Mouse (Mus musculus) spleen, postnatal 4 days (tissue): ENCODE results near the gene 1700020L24Rik.

Source experiments
- DNase-seq, 2 experiments: peaks; one replicate each; pipeline ENCODE4 v3.0.0; 2022; ENCODE audit warnings: low spot score in 2 of 2

1700020L24Rik gene

GRCm38 (mm10) chr11:83440081-83441064, 2.9 kb downstream of the 1700020L24Rik start:
- DNase-seq = peak; percentile 86 to 95

GRCm38 (mm10) chr11:83441235-83441634, 3.8 kb downstream of the 1700020L24Rik start:
- no peak for DNase-seq

GRCm38 (mm10) chr11:83442596-83443267, 5.3 kb downstream of the 1700020L24Rik start:
- DNase-seq = peak; percentile 56 to 79

- no peak for DNase-seq
Measured at GRCm38 (mm10) chr11:83443824-83444223, 6.3 kb downstream of the 1700020L24Rik start.

GRCm38 (mm10) chr11:83445001-83445400, 7.5 kb downstream of the 1700020L24Rik start:
- no peak for DNase-seq

- no peak for DNase-seq
Measured at GRCm38 (mm10) chr11:83447612-83448011, 10.1 kb downstream of the 1700020L24Rik start.

GRCm38 (mm10) chr11:83448021-83448926, 10.8 kb downstream of the 1700020L24Rik start:
- no peak for DNase-seq

- DNase-seq = no peak
Measured at GRCm38 (mm10) chr11:83448927-83449236, 11.4 kb downstream of the 1700020L24Rik start.

GRCm38 (mm10) chr11:83449298-83449697, 11.8 kb downstream of the 1700020L24Rik start:
- DNase-seq = no peak

- no peak for DNase-seq
Measured at GRCm38 (mm10) chr11:83450550-83450949, 13.1 kb downstream of the 1700020L24Rik start.

GRCm38 (mm10) chr11:83451281-83451680, 13.8 kb downstream of the 1700020L24Rik start:
- no peak for DNase-seq

- peak in 1 of 2 experiments; percentile 63 for DNase-seq
Measured at GRCm38 (mm10) chr11:83454548-83454947, 17.1 kb downstream of the 1700020L24Rik start.

GRCm38 (mm10) chr11:83455608-83456007, 18.1 kb downstream of the 1700020L24Rik start:
- no peak for DNase-seq

- no peak for DNase-seq
Measured at GRCm38 (mm10) chr11:83457257-83457656, 19.8 kb downstream of the 1700020L24Rik start.

GRCm38 (mm10) chr11:83457912-83458601, 20.6 kb downstream of the 1700020L24Rik start:
- DNase-seq = no peak

GRCm38 (mm10) chr11:83461462-83462027, 24.1 kb downstream of the 1700020L24Rik start:
- no peak for DNase-seq

- DNase-seq = peak in 1 of 2 experiments; percentile 67
Measured at GRCm38 (mm10) chr11:83462711-83463244, 25.3 kb downstream of the 1700020L24Rik start, which contains the start of gene Mmp28. Mmp28 (minus strand) TSS chr11:83463071.

- peak; percentile 8 to 56 for DNase-seq
Measured at GRCm38 (mm10) chr11:83465976-83466375, 28.5 kb downstream of the 1700020L24Rik start.

- peak; percentile 25 to 67 for DNase-seq
Measured at GRCm38 (mm10) chr11:83467120-83467652, 29.7 kb downstream of the 1700020L24Rik start.

GRCm38 (mm10) chr11:83468765-83469164, 31.3 kb downstream of the 1700020L24Rik start:
- DNase-seq = peak; percentile 4 to 24
